Mouse (Mus musculus): ENCODE results near the gene Ptprq. TPM values are rescaled to one million over a fixed set of nuclear protein-coding genes. Genes with fewer than 3 reads are reported as not detected.

Gene Ptprq
- 0.18 and 0.39 TPM in 2 replicates for polyA plus RNA-seq (2015; fragmentation: Nextera tagmentation; extraction: Ambion mirVana)

DNA sequence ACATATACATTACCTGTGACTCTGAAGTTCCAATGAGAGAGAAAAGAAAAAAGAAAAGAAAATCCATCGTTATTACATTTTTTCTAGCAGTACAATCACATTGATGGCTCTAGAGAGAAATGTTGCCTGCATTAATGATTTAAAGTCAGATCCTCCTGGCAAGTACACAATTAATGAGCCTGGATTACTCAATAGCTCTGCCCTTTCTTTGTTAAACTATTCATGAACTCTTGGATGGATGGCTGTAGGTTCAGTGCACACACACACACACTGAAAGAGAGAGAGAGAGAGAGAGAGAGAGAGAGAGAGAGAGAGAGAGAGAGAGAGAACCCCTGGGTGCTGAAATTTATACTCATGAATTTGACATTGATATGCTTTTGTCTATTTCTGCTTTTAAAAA lies at the start of gene Ptprq:
Gene Ptprq, minus strand, starts transcription at position 246 of the 400 bp plus-strand sequence.
- H3K4me2 ChIP-seq (replicated peaks), result no peak within 1 kb of the TSS
- no peaks in the 10 kb centered on the region for H3K4me1 ChIP-seq (replicated peaks)
- no peak for ATAC-seq
- no peaks in the 10 kb centered on the region for H3K27me3 ChIP-seq
- H3K9me3 ChIP-seq, result no peaks in the 10 kb centered on the region
- H3K4me3 ChIP-seq (replicated peaks), result no peak within 1 kb of the TSS
- H3K9ac ChIP-seq (replicated peaks), result no peak within 1 kb of the TSS
- 70% methylated on average over 1 of the region's 1 CpGs for WGBS
- no peak within 1 kb of the TSS for H3K27ac ChIP-seq
- H3K36me3 ChIP-seq, result no peaks in the 10 kb centered on the region

DNA sequence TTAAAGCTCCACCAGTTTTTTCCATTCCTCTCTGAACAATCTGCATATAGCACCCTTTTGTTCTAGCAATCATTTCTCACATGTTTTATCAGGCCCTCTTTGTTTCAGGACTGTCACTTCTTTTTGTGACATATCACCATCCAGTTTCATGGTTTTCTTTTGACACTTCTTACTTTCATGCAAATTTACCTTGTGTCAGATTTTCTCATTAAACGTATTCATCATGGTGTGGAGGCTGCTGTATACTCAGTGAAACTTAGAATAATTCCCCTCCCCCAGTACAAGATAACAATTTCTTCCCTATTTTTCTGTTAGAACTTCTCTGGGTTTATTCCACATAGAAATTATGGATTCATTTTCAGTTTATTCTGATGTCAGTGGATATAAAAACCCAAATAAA lies 39.8 kb upstream of the Ptprq start:
- no peaks in the 10 kb centered on the region for H3K4me1 ChIP-seq (replicated peaks)
- H3K9ac ChIP-seq (replicated peaks), result no peak overlapping the region
- H3K4me3 ChIP-seq (replicated peaks), result no peak overlapping the region
- no peaks in the 10 kb centered on the region for H3K36me3 ChIP-seq
- H3K9me3 ChIP-seq, result no peaks in the 10 kb centered on the region
- H3K27me3 ChIP-seq, result no peaks in the 10 kb centered on the region
- no peak overlapping the region for H3K27ac ChIP-seq
- 56% methylated on average over 1 of the region's 1 CpGs for WGBS
- H3K4me2 ChIP-seq (replicated peaks), result no peak overlapping the region
- ATAC-seq, result no peak

DNA sequence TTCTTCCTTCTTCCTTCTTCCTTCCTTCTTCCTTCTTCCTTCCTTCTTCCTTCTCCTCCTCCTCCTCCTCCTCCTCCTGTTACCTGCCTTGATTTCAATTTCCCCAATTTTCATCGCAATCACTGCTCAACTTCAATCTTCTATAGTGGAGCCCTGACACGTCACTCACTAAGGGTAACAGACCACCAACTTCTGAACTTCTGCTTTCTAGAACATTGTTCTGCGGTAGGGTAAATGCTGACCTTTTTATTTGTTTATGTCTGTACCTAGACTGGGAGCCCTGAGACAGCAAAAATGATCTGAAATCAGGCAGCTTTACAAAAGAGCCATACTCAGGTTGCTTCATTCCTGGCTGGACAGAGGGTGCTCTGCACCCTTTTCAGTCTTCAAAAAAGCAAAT lies 33.6 kb upstream of the Ptprq start:
- H3K4me3 ChIP-seq (replicated peaks), result no peak overlapping the region
- 96% methylated on average over 3 of the region's 3 CpGs for WGBS
- H3K36me3 ChIP-seq, result no peaks in the 10 kb centered on the region
- H3K9ac ChIP-seq (replicated peaks), result no peak overlapping the region
- no peak overlapping the region for H3K4me2 ChIP-seq (replicated peaks)
- no peak for ATAC-seq
- no peak overlapping the region for H3K27ac ChIP-seq
- peaks cover 12% of the 10 kb centered on the region for H3K4me1 ChIP-seq (replicated peaks)
- H3K27me3 ChIP-seq, result no peaks in the 10 kb centered on the region
- no peaks in the 10 kb centered on the region for H3K9me3 ChIP-seq

DNA sequence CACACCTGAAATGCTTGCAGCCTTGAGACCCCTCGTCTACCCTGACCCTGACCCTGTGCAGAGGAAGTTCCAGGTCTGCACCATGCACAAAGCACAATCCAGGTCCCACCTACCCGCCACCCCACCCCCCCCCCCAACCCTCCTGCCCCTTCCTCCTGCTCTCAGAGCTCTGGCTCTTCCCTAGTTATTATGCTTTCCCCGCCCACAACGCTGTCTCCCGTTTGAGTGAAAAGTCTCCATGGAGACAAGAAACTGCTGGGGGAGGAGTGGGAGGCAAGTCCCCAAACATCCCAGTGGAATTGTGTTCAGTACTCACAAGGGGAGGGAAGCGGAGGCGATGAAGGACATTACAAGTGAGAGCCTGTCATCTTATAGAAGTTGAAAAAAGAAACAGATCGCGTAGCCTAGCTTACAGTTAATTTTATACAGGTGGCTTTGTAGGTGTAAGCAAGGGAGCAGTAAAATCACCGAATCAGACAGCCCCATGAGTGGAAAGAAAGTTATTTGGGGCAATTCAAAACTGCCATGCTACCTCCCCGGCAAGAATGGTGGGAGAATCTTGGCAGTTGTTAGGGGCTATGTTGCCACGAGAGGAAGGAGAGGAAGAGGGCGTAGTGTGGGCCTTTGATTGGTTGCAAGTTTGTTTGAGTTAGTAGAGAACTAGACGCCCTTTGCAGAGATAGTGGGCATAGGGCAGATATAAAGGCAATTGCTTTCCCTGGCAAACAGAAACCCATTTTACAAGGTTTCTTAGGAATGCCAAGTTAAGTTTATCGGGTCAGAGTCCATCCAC lies 32.7 kb upstream of the Ptprq start:
- Histone ChIP-seq H3K4me2 (replicated peaks) (peak overlapping the region; percentile 35), H3K9me3 (no peaks in the 10 kb centered on the region), H3K27ac (no peak overlapping the region), H3K36me3 (no peaks in the 10 kb centered on the region), H3K27me3 (no peaks in the 10 kb centered on the region), H3K4me1 (replicated peaks) (peaks cover 12% of the 10 kb centered on the region), H3K9ac (replicated peaks) (no peak overlapping the region), H3K4me3 (replicated peaks) (peak overlapping the region; percentile 5; the same call in 1 of the 2 replicates)
- ATAC-seq, result peak; percentile 92
- 20% methylated on average over 15 of the region's 15 CpGs for WGBS

DNA sequence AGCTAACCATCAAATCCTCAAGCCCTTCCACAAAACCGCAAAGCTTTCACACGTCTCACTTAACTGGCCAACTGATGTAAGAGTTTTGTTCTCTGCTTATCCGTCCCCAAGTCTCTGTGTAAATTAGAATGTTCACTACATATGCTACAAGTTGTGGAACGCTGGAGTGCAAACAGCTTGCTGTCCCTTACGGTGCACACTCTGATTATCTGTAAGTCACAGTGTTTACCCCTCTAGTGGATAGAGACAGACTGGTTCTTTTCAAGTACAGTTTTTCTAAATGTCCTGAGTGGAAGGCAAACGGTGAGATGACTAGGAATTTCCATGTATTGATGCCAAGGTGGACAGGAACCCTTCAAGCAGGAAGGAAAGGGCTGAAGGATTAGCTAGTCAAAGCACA lies 32.1 kb upstream of the Ptprq start:
- Histone ChIP-seq H3K9me3 (no peaks in the 10 kb centered on the region), H3K27me3 (no peaks in the 10 kb centered on the region), H3K27ac (no peak overlapping the region), H3K4me1 (replicated peaks) (peaks cover 12% of the 10 kb centered on the region), H3K36me3 (no peaks in the 10 kb centered on the region), H3K9ac (replicated peaks) (no peak overlapping the region), H3K4me2 (replicated peaks) (peak overlapping the region; percentile 35), H3K4me3 (replicated peaks) (no peak overlapping the region)
- peak; percentile 59 for ATAC-seq
- 21% methylated on average over 6 of the region's 6 CpGs for WGBS

DNA sequence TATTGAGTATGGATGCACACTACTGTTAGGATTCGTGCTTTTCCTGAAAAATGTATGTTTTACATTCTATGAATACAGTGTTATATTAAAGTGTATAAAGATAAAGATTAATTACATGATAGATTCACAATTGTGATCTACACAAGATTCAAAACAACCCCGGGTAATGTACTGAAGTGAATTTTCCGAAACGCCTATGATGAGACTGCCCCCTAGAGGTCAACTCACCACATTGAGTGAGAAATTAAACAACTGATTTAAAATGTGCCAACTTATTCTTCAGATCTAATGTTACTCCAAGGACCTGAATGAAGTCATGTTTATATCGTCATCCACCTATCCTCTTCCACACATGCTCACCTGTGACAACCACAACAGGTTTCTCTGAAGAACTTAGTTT lies 27.7 kb upstream of the Ptprq start:
- WGBS, result 21% methylated on average over 5 of the region's 5 CpGs
- no peak overlapping the region for H3K27ac ChIP-seq
- no peak overlapping the region for H3K9ac ChIP-seq (replicated peaks)
- H3K4me1 ChIP-seq (replicated peaks), result peaks cover 9% of the 10 kb centered on the region
- no peaks in the 10 kb centered on the region for H3K36me3 ChIP-seq
- no peaks in the 10 kb centered on the region for H3K9me3 ChIP-seq
- no peaks in the 10 kb centered on the region for H3K27me3 ChIP-seq
- no peak overlapping the region for H3K4me3 ChIP-seq (replicated peaks)
- 0 out of 2 replicates have a peak, but pooled peaks have one; percentile 45 for ATAC-seq
- H3K4me2 ChIP-seq (replicated peaks), result no peak overlapping the region

DNA sequence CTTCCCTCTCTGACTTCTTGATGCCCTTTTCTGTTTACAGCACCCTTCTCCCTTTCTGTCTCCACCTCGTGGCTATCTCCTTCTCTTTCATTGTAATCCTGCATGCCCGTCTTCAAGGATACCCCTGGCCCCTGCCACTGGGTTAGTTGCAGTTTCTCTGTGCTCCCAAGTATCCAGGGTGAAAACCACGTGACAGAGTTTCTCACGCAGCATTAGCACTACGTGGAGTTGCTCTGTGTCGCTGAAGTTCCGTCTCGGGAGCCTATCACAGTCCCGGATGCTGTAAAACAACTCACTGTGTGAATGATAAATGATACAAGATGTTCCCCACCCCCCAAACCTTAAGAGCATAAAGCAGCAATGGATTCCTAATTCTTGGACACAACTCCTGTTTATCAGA lies 26.9 kb upstream of the Ptprq start:
- Histone ChIP-seq H3K4me1 (replicated peaks) (peaks cover under 1% of the 10 kb centered on the region; the same call in 1 of the 2 replicates), H3K27ac (no peak overlapping the region), H3K9me3 (no peaks in the 10 kb centered on the region), H3K4me2 (replicated peaks) (no peak overlapping the region), H3K27me3 (no peaks in the 10 kb centered on the region), H3K36me3 (no peaks in the 10 kb centered on the region), H3K4me3 (replicated peaks) (no peak overlapping the region), H3K9ac (replicated peaks) (no peak overlapping the region)
- 26% methylated on average over 9 of the region's 9 CpGs for WGBS
- no peak for ATAC-seq

DNA sequence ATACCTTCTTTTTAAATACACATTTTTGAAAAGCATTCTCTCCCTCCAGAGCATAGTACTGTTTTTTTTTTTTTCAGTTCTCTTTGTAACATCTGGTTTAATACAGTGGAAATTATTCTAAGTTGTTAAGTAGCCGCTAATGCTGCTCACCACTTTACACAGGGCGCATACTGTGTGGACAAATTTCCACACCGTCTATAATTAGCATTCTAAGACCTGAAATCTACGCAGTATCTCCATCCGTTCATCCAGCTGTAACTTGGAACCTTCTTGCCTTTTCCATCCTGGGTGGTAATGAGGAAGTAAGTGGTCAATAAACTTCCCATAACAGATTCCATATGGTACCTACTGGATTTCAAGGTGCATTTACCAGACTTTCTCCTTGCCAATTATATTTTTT lies 20.0 kb upstream of the Ptprq start:
- H3K4me1 ChIP-seq (replicated peaks), result no peaks in the 10 kb centered on the region
- H3K4me3 ChIP-seq (replicated peaks), result no peak overlapping the region
- no peaks in the 10 kb centered on the region for H3K9me3 ChIP-seq
- WGBS, result 92% methylated on average over 5 of the region's 5 CpGs
- no peaks in the 10 kb centered on the region for H3K36me3 ChIP-seq
- H3K9ac ChIP-seq (replicated peaks), result no peak overlapping the region
- H3K27me3 ChIP-seq, result no peaks in the 10 kb centered on the region
- ATAC-seq, result no peak
- H3K4me2 ChIP-seq (replicated peaks), result no peak overlapping the region
- no peak overlapping the region for H3K27ac ChIP-seq

DNA sequence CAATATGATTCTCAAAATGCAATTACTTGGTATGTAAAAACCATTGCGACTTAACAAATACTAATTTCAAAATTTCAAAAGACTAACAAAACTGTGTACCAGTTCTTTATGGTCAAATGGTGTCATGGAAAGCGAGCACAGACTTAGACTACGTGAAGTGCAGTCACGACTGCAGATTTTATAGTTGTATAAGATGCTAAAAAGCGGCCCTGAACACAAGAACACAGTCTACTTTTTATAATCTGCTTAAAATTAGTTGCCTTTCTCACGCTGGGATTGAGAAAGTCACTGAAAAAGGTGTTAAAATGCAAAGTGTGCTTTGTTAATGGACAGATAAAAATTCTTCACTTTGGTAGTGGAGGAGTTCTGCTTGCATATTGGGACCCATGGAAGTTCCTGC lies 17.9 kb upstream of the Ptprq start:
- Histone ChIP-seq H3K9me3 (no peaks in the 10 kb centered on the region), H3K27ac (no peak overlapping the region), H3K36me3 (no peaks in the 10 kb centered on the region), H3K4me1 (replicated peaks) (0 out of 2 replicates have a peak, but pooled peaks cover 4% of the 10 kb centered on the region), H3K9ac (replicated peaks) (no peak overlapping the region), H3K27me3 (no peaks in the 10 kb centered on the region), H3K4me3 (replicated peaks) (no peak overlapping the region), H3K4me2 (replicated peaks) (no peak overlapping the region)
- ATAC-seq, result no peak
- 80% methylated on average over 6 of the region's 6 CpGs for WGBS

DNA sequence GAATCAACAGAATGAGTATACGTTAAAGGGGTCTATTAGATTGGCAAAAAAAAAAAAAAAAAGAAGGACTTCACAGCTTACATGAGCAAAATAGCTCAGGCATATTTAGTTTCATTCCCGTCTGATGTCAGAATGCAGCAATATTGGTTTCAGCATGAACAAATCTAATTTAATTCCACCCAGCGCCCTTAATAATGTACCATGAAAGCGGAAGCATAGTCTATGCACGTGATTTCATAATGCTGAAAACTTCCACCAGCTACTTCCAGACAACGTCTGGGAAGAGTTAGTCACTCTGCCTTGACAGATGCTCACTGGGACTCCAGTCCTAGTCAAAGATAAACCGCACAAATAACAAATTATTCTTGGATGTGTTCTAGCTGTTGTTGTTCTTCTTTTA lies 15.6 kb upstream of the Ptprq start:
- Histone ChIP-seq H3K36me3 (no peaks in the 10 kb centered on the region), H3K4me2 (replicated peaks) (no peak overlapping the region), H3K9me3 (no peaks in the 10 kb centered on the region), H3K4me3 (replicated peaks) (no peak overlapping the region), H3K27ac (no peak overlapping the region), H3K4me1 (replicated peaks) (0 out of 2 replicates have a peak, but pooled peaks cover 4% of the 10 kb centered on the region), H3K9ac (replicated peaks) (no peak overlapping the region), H3K27me3 (no peaks in the 10 kb centered on the region)
- WGBS, result 75% methylated on average over 7 of the region's 7 CpGs
- ATAC-seq, result no peak

DNA sequence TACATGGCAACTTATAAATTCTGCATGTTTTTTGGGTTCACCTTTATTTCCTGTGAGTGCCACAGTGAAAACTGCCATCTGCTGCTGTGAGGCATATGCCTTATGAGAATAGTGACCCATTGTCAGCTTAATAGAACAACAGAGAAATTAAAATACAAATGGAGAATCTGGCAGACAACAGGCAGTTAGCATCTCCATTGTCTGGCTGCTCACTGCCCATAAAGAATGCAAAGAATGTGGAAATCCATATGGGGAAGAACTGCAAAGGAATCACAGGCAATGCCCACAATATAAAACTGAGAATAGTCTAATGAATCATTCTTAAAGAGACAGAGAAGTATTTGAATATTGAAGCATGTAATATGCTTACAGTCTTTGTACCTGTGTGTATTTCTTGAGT lies 14.5 kb upstream of the Ptprq start:
- no peak for ATAC-seq

DNA sequence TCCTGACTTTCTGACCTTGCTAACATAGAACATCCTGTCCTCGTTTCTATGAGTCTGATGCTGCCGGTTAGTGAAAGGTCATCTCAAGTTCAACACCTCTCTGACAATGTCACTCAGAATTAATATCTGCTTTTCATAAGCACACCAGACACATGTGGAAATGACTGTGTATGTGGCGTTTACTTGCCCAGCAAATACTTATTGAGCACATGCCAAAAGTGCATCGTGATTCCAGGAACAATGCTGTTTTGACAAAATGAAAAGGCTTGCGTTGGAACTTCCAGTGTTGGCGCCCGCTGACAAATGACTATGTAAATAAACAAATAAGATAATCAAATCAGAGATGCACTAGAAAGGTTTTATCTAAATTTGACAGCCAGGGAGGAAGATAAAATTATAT lies 5.8 kb upstream of the Ptprq start:
- no peaks in the 10 kb centered on the region for H3K9me3 ChIP-seq

More for the DNA sequence above, 14.5 kb upstream of the Ptprq start:
- H3K27ac ChIP-seq, result no peak overlapping the region
- no peaks in the 10 kb centered on the region for H3K9me3 ChIP-seq
- no peaks in the 10 kb centered on the region for H3K27me3 ChIP-seq
- H3K4me2 ChIP-seq (replicated peaks), result no peak overlapping the region
- H3K36me3 ChIP-seq, result no peaks in the 10 kb centered on the region
- H3K4me1 ChIP-seq (replicated peaks), result 0 out of 2 replicates have a peak, but pooled peaks cover 4% of the 10 kb centered on the region
- H3K4me3 ChIP-seq (replicated peaks), result no peak overlapping the region
- H3K9ac ChIP-seq (replicated peaks), result no peak overlapping the region

DNA sequence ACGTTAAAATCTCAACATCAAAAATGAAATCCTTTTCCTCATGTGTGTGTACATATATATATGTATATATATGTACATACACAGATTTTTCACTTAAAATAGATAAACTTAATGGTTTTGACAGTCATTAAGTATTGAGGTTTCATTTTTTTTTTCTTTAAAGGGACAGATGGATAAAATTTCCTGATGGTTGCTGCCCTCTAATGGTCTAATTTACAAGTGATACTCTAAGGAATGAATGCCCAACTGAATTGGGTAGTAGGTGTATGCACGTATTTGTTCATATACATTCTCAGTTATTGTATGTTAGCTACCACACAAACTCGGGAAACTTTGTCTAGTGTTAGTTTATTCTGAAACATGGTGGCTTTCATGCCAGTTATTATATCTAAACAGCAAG lies 15.4 kb downstream of the Ptprq start:
- WGBS, result 53% methylated on average over 3 of the region's 3 CpGs
- Histone ChIP-seq H3K9me3 (no peaks in the 10 kb centered on the region), H3K36me3 (no peaks in the 10 kb centered on the region), H3K4me1 (replicated peaks) (no peaks in the 10 kb centered on the region), H3K27me3 (no peaks in the 10 kb centered on the region), H3K4me2 (replicated peaks) (no peak overlapping the region), H3K4me3 (replicated peaks) (no peak overlapping the region), H3K9ac (replicated peaks) (no peak overlapping the region), H3K27ac (no peak overlapping the region)
- ATAC-seq, result no peak

More for the DNA sequence above, 5.8 kb upstream of the Ptprq start:
- no peak overlapping the region for H3K4me3 ChIP-seq (replicated peaks)
- no peaks in the 10 kb centered on the region for H3K4me1 ChIP-seq (replicated peaks)
- H3K27me3 ChIP-seq, result no peaks in the 10 kb centered on the region
- no peak for ATAC-seq
- no peak overlapping the region for H3K27ac ChIP-seq
- WGBS, result 81% methylated on average over 7 of the region's 7 CpGs
- H3K4me2 ChIP-seq (replicated peaks), result no peak overlapping the region
- H3K9ac ChIP-seq (replicated peaks), result no peak overlapping the region
- no peaks in the 10 kb centered on the region for H3K36me3 ChIP-seq

All from midbrain, embryonic 13.5 days (tissue).